Mouse (Mus musculus) G1E (cell line): ENCODE measurements around the gene Wnt7b.

Source experiments
- CTCF ChIP-seq: IDR thresholded peaks from 2 replicates; pipeline ENCODE4 v1.5.1; 2012; ENCODE audit warnings: low read depth, low read length, inconsistent platforms, mixed read lengths
- POLR2AphosphoS5 ChIP-seq: IDR thresholded peaks from 2 replicates; pipeline ENCODE4 v1.6.1; 2012; ENCODE audit warnings: low read depth, low read length, inconsistent platforms; ENCODE audit not compliant: insufficient replicate concordance
- TAL1 ChIP-seq: conservative IDR thresholded peaks from 2 replicates; pipeline ENCODE4 v1.6.1; 2012; ENCODE audit warnings: low read depth, low read length, inconsistent platforms, mixed read lengths

DNA sequence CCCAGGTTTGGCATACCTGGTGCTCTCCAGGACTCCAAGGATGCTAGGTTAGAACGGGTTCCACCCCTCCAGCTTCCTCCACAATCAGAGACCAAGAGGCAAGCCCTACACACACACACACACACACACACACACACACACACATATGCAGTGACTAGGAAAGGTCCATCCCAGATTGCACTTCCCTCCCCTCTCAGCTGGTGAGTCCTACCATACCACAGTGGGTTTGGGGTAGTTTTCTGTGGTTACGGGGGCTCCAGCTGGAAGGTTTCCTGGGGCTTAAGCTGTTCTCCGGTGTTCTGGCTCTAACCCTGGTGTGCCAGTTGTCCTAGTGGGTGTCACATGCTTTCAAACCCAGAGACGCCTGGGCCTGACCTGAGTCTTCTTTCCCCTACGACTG, 8.2 kb downstream of the Wnt7b start:
- no peak for TF ChIP-seq CTCF
- TF ChIP-seq POLR2AphosphoS5: no peak
- TF ChIP-seq TAL1: no peak
